Mouse (Mus musculus) adrenal gland, adult 18-20 months (tissue): ENCODE measurements around the gene Taar5. TPM values are rescaled to one million over a fixed set of nuclear protein-coding genes. Genes with fewer than 3 reads are reported as not detected.

Source experiments
- DNase-seq, 2 experiments: peaks; one replicate each; pipeline ENCODE4 v3.0.0; 2021 to 2022; ENCODE audit warnings: low spot score in 2 of 2
- total RNA-seq, 2 experiments: library from RNA; stranded (reverse); gene quantifications; 1 replicate in 1 of 2; 2 replicates in 1 of 2; pipeline ENCODE4 v1.2.3; 2021

The Taar5 gene
- total RNA-seq, 2 experiments from 2014 or later = not detected

GRCm38 (mm10) chr10:24007034-24007433 is 36.5 kb downstream of the Taar5 start:
- no peak for DNase-seq

GRCm38 (mm10) chr10:24008143-24008542 is 37.6 kb downstream of the Taar5 start:
- no peak for DNase-seq

Other genes starting within 250 kb of the Taar5 start
- gene Rps12, start 183.4 kb upstream of the Taar5 start, total RNA-seq = 100 to 1,000 TPM; 510 to 531 TPM
- 10 to 100 TPM; 30.5 to 40.2 TPM for gene Slc18b1, start 173.7 kb upstream of the Taar5 start, total RNA-seq
- 10 to 100 TPM in 1 of 2 experiments, 1 to 10 TPM in 1; 4.2 to 44.2 TPM for gene Vnn3, start 119.2 kb upstream of the Taar5 start, total RNA-seq
- 10 to 100 TPM; 19.8 to 40.5 TPM for gene Vnn1, start 76.0 kb upstream of the Taar5 start, total RNA-seq
- not detected for gene Taar1, start 50.4 kb upstream of the Taar5 start, total RNA-seq
- gene Taar2, start 32.1 kb upstream of the Taar5 start, total RNA-seq = not detected
- not detected for gene Taar3, start 21.1 kb upstream of the Taar5 start, total RNA-seq
- not detected for gene Taar4, start 10.2 kb upstream of the Taar5 start, total RNA-seq
- not detected for gene Taar6, start 14.9 kb downstream of the Taar5 start, total RNA-seq
- gene Taar7a, start 22.8 kb downstream of the Taar5 start, total RNA-seq = not detected
- gene Taar7b, start 29.2 kb downstream of the Taar5 start, total RNA-seq = not detected
- gene Taar7d, start 56.5 kb downstream of the Taar5 start, total RNA-seq = not detected
- gene Taar7e, start 66.9 kb downstream of the Taar5 start, total RNA-seq = not detected
- gene Taar7f, start 78.8 kb downstream of the Taar5 start, total RNA-seq = not detected
- gene Taar8a, start 105.8 kb downstream of the Taar5 start, total RNA-seq = not detected
- gene Taar8b, start 121.6 kb downstream of the Taar5 start, total RNA-seq = not detected
- gene Taar8c, start 131.2 kb downstream of the Taar5 start, total RNA-seq = not detected
- not detected for gene Taar9, start 138.8 kb downstream of the Taar5 start, total RNA-seq
- gene Stx7, start 178.6 kb downstream of the Taar5 start, total RNA-seq = 100 to 1,000 TPM; 137 to 143 TPM